Mouse (Mus musculus): ENCODE data around the gene Grap2.
"Not testable (repeated sequence)": the region's sequence is repeated elsewhere in the genome, so short reads cannot be mapped to it uniquely, and the experiment has no call there.

Gene Grap2

GRCm38 (mm10) chr15:80567139-80567538 lies 5.3 kb upstream of the Grap2 start:
- no peak for DNase-seq (ENCODE audit: low spot score)

- DNase-seq (ENCODE audit: low spot score): no peak
Measured at GRCm38 (mm10) chr15:80567731-80568130, 4.7 kb upstream of the Grap2 start.

GRCm38 (mm10) chr15:80569205-80569604 lies 3.2 kb upstream of the Grap2 start:
- no peak for DNase-seq (ENCODE audit: low spot score)

GRCm38 (mm10) chr15:80570226-80570625 lies 2.2 kb upstream of the Grap2 start:
- DNase-seq (ENCODE audit: low spot score): no peak

GRCm38 (mm10) chr15:80571611-80572010 lies 783 bp upstream of the Grap2 start:
- no peak for DNase-seq (ENCODE audit: low spot score)

GRCm38 (mm10) chr15:80572811-80573520 lies 572 bp downstream of the Grap2 start:
- DNase-seq (ENCODE audit: low spot score): no peak

GRCm38 (mm10) chr15:80574211-80575040 lies 2.0 kb downstream of the Grap2 start:
- no peak for DNase-seq (ENCODE audit: low spot score)

- no peak for DNase-seq (ENCODE audit: low spot score)
Measured at GRCm38 (mm10) chr15:80575817-80576370, 3.5 kb downstream of the Grap2 start.

GRCm38 (mm10) chr15:80576415-80576994 lies 4.1 kb downstream of the Grap2 start:
- DNase-seq (ENCODE audit: low spot score): no peak

GRCm38 (mm10) chr15:80577166-80577960 lies 5.0 kb downstream of the Grap2 start:
- DNase-seq (ENCODE audit: low spot score): no peak

- no peak for DNase-seq (ENCODE audit: low spot score)
Measured at GRCm38 (mm10) chr15:80579121-80579520, 6.7 kb downstream of the Grap2 start.

- DNase-seq (ENCODE audit: low spot score): not testable (repeated sequence)
Measured at GRCm38 (mm10) chr15:80580585-80580984, 8.2 kb downstream of the Grap2 start.

GRCm38 (mm10) chr15:80582581-80583495 lies 10.4 kb downstream of the Grap2 start:
- DNase-seq (ENCODE audit: low spot score): no peak

- DNase-seq (ENCODE audit: low spot score): no peak
Measured at GRCm38 (mm10) chr15:80586296-80586695, 13.9 kb downstream of the Grap2 start.

GRCm38 (mm10) chr15:80590641-80591040 lies 18.2 kb downstream of the Grap2 start:
- DNase-seq (ENCODE audit: low spot score): no peak

GRCm38 (mm10) chr15:80592737-80593136 lies 20.3 kb downstream of the Grap2 start:
- DNase-seq (ENCODE audit: low spot score): no peak

- DNase-seq (ENCODE audit: low spot score): no peak
Measured at GRCm38 (mm10) chr15:80593877-80594276, 21.5 kb downstream of the Grap2 start.

GRCm38 (mm10) chr15:80598750-80599149 lies 26.4 kb downstream of the Grap2 start:
- no peak for DNase-seq (ENCODE audit: low spot score)

- peak; percentile 66 for DNase-seq (ENCODE audit: low spot score)
Measured at GRCm38 (mm10) chr15:80599213-80599750, 26.9 kb downstream of the Grap2 start.

GRCm38 (mm10) chr15:80599843-80600242 lies 27.4 kb downstream of the Grap2 start:
- no peak for DNase-seq (ENCODE audit: low spot score)
